Mouse (Mus musculus) midbrain, postnatal 0 days (tissue): Measurements from ENCODE around the gene Csnk1d. TPM values are rescaled to one million over a fixed set of nuclear protein-coding genes. Genes with fewer than 3 reads are reported as not detected.

Experiments used
- ATAC-seq: fragments of 200-750 bp; cut with Nextera tagmentation; 2 replicates; pipeline ENCODE4 v1.8.0; 2017; ENCODE audit warnings: moderate number of reproducible peaks, mild to moderate bottlenecking, moderate TSS enrichment, moderate library complexity; ENCODE audit not compliant: low FRiP score
- DNase-seq: peaks from one replicate; pipeline ENCODE4 v3.0.0-alpha.2; 2015; ENCODE audit warnings: low spot score
- H3K27ac ChIP-seq: fragments of 300-500 bp; sonication (generic); 2 replicates; pipeline ENCODE4 v1.5.1; 2014; ENCODE audit warnings: low read depth, mild to moderate bottlenecking, low read length, mixed read lengths
- H3K27me3 ChIP-seq: fragments of 300-500 bp; sonication (generic); 2 replicates; pipeline ENCODE4 v1.6.1; 2014; ENCODE audit warnings: low read length, control low read depth, mixed read lengths; ENCODE audit not compliant: insufficient read depth
- H3K36me3 ChIP-seq: fragments of 300-500 bp; sonication (generic); 2 replicates; pipeline ENCODE4 v1.6.1; 2014; ENCODE audit warnings: low read length, control low read depth, mixed read lengths; ENCODE audit not compliant: insufficient read depth
- H3K4me1 ChIP-seq: fragments of 300-500 bp; sonication (generic); 2 replicates; pipeline ENCODE4 v1.6.1; 2014; ENCODE audit warnings: mild to moderate bottlenecking, control low read depth, antibody characterized with exemption, low read length, mixed read lengths; ENCODE audit not compliant: insufficient read depth
- H3K4me2 ChIP-seq: fragments of 300-500 bp; sonication (generic); 2 replicates; pipeline ENCODE4 v1.6.1; 2014; ENCODE audit warnings: low read depth, mild to moderate bottlenecking, low read length, mixed read lengths; ENCODE audit not compliant: poor library complexity, severe bottlenecking
- H3K4me3 ChIP-seq: fragments of 300-500 bp; sonication (generic); 2 replicates; pipeline ENCODE4 v1.5.1; 2014; ENCODE audit warnings: low read depth, mild to moderate bottlenecking, low read length, moderate library complexity
- H3K9ac ChIP-seq: fragments of 300-500 bp; sonication (generic); replicated peaks from 2 replicates; pipeline ENCODE4 v1.6.1; 2014; ENCODE audit warnings: mild to moderate bottlenecking, low read length, moderate library complexity, mixed read lengths; ENCODE audit not compliant: poor library complexity, severe bottlenecking
- H3K9me3 ChIP-seq: fragments of 300-500 bp; sonication (generic); 2 replicates; pipeline ENCODE4 v1.6.1; 2016; ENCODE audit warnings: low read length, control low read depth
- CTCF ChIP-seq: IDR thresholded peaks from 2 replicates; pipeline ENCODE4 v1.5.1; 2016; ENCODE audit warnings: antibody characterized with exemption, mild to moderate bottlenecking
- WGBS: fragments of 180-500 bp; shearing (Covaris S2); extraction: QIAGEN DNeasy Blood & Tissue Kit; methylation state at CpG from one replicate; pipeline ENCODE4 v1.1.7; 2014; 5-methylcytosine and 5-hydroxymethylcytosine counted together
- polyA plus RNA-seq: library from polyadenylated mRNA; unstranded; fragments of >200 nt; fragmentation: Nextera tagmentation; extraction: Ambion mirVana; gene quantifications from 2 replicates; pipeline ENCODE4 v1.2.1, GENCODE M21; 2015
- total RNA-seq: library from RNA; depleted of rRNA; stranded (reverse); fragments of >200 nt; gene quantifications from 2 replicates; pipeline ENCODE4 v1.2.3, GENCODE M21; 2014

Csnk1d gene
- total and polyA plus RNA-seq, 2 experiments from 2014 or later, result 115 to 116 TPM

DNA sequence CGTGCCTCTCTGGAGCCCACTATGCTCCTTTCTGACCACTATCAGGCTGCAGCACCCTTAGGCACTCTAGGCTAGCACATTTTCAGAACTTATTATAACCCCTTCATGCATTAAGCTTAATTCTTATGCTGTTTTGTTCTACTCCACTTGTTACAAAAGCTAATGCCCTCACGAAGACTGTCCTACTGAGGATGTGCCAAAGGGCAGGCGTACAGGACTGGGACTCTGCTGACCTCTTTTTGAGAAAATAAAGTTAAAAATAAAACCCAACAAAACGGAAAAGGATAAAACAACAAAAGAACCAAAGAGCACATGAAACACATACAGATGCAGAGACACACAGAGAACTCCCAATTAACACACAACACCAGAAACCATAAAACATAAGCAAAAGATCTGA, 9.5 kb downstream of the Csnk1d start:
- H3K27ac ChIP-seq, result no peak overlapping the region
- no peaks in the 10 kb centered on the region for H3K4me1 ChIP-seq
- no peak overlapping the region for H3K9ac ChIP-seq
- peaks cover 48% of the 10 kb centered on the region for H3K36me3 ChIP-seq
- TF ChIP-seq CTCF, result no peak
- 80% methylated on average over 4 of the region's 4 CpGs for WGBS
- H3K4me2 ChIP-seq, result no peak overlapping the region
- DNase-seq, result no peak
- H3K9me3 ChIP-seq, result no peaks in the 10 kb centered on the region
- no peak overlapping the region for H3K4me3 ChIP-seq
- no peaks in the 10 kb centered on the region for H3K27me3 ChIP-seq
- ATAC-seq, result no peak

DNA sequence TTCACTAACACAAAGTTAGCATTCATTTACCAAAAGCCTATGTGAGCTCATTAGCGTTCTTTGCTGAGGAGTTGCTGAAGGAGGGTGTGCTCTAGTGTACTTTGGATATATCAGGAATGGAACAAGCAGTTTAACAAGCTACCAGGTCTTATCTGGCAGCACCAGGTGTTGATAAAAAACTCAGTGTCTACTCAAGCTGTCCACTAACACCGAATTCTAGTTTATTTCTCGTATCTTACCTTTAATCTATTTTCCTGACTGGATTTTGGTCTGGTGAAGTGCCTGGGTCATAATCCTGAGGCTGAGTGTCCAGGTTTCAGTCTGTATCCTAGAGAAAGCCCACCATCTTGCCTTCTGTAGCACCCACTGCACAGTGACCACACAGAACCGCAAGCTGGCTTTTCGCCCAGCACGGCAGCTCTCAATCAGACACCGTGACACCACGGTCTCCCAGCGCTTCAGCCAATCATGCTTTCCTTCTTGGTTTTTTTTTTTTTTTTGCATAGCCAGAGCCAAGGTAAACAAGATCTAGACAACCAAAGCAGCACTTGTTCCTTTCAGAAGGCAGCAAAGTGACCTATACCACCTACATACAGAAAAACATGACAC, 10.6 kb downstream of the Csnk1d start:
- Histone ChIP-seq H3K27ac (no peak overlapping the region), H3K9ac (no peak overlapping the region), H3K4me1 (no peaks in the 10 kb centered on the region), H3K36me3 (peaks cover 53% of the 10 kb centered on the region), H3K4me3 (no peak overlapping the region), H3K27me3 (no peaks in the 10 kb centered on the region), H3K4me2 (no peak overlapping the region), H3K9me3 (no peaks in the 10 kb centered on the region)
- WGBS, result 83% methylated on average over 9 of the region's 9 CpGs
- ATAC-seq (no peak), DNase-seq (no peak)
- TF ChIP-seq CTCF, result no peak

DNA sequence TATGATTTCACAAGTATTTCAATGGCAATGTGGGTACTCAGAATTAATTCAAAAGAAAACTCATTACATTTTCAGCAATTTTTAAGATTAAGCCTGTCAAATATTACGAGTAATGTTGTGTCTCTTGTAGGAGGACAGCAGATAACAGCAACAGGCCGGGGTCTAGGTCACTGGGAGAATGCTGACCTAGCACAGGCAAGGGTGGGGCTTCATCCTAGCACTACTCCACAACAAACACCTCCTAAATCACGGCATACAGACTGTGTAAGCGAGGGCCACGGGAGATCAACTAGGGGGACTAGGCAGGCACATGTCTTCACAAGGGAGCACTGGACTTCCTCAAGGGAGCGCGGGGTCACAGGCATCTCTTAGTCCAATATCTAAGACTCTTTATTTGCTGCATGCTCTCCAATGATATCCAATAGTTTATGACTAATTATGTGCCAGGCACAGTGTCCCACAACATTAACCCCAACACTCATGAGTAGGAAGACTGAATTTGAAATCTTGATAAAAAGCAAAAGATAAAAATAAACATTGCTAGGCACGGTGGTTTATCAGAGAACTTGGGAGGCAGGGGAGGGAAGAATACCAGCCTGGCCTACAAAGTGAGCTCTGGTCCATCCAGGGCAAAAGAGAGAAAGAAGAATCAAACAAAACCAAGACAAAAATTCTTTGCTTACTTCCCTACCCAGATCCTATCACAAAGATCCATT, 11.3 kb downstream of the Csnk1d start:
- WGBS, result 93% methylated on average over 8 of the region's 8 CpGs
- DNase-seq (no peak), ATAC-seq (no peak)
- Histone ChIP-seq H3K4me3 (no peak overlapping the region), H3K27me3 (no peaks in the 10 kb centered on the region), H3K36me3 (peaks cover 57% of the 10 kb centered on the region), H3K27ac (no peak overlapping the region), H3K4me1 (no peaks in the 10 kb centered on the region), H3K9me3 (no peaks in the 10 kb centered on the region), H3K4me2 (no peak overlapping the region), H3K9ac (no peak overlapping the region)
- no peak for TF ChIP-seq CTCF

DNA sequence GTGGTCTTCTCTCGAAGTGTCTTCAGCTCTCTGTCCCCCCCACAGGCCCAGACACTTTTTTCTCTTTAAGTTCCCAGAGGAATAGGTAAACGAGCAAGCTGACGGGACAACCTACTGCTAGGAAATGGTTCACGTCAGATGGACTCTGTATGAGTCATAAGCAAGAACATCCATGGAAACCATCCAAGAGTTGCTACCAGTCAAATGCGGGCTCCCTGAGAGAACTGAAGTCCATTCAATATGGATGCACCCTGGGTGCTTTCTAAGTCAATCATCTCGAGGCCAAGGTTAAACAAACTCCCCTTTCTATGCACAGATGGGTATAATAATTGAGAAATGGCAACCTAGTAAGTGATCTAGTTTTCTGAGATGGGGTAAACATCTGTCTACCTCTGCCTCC, 17.8 kb downstream of the Csnk1d start:
- WGBS, result 84% methylated on average over 6 of the region's 6 CpGs
- H3K9ac ChIP-seq, result no peak overlapping the region
- peaks cover 75% of the 10 kb centered on the region for H3K36me3 ChIP-seq
- no peak overlapping the region for H3K4me3 ChIP-seq
- no peak for TF ChIP-seq CTCF
- DNase-seq (no peak), ATAC-seq (no peak)
- H3K4me1 ChIP-seq, result no peaks in the 10 kb centered on the region
- H3K27me3 ChIP-seq, result no peaks in the 10 kb centered on the region
- no peaks in the 10 kb centered on the region for H3K9me3 ChIP-seq
- H3K27ac ChIP-seq, result no peak overlapping the region
- H3K4me2 ChIP-seq, result no peak overlapping the region

DNA sequence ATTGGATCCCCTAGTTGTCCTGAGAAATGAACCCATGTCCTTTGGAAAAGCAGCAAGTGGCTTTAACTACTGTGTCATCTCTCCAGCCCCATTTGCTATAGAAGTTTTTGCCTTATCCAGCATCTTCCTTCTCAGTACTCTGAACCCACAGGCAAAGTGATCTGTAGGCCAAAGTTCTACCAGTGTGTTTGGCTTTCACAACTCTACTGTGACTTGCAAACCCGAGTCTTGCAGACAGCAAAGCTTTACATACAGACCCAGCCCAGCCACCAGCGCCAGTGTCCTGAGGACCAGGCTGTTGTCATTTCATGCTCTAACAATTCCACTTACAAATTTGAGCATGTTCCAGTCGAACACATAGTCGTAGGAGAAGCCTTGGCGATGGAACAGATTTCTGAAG, 19.9 kb downstream of the Csnk1d start:
- H3K4me1 ChIP-seq, result no peaks in the 10 kb centered on the region
- no peak overlapping the region for H3K4me3 ChIP-seq
- WGBS, result 94% methylated on average over 5 of the region's 5 CpGs
- no peak overlapping the region for H3K9ac ChIP-seq
- TF ChIP-seq CTCF, result no peak
- H3K27me3 ChIP-seq, result no peaks in the 10 kb centered on the region
- peaks cover 90% of the 10 kb centered on the region for H3K36me3 ChIP-seq
- H3K4me2 ChIP-seq, result no peak overlapping the region
- no peaks in the 10 kb centered on the region for H3K9me3 ChIP-seq
- H3K27ac ChIP-seq, result no peak overlapping the region
- DNase-seq (no peak), ATAC-seq (no peak)

DNA sequence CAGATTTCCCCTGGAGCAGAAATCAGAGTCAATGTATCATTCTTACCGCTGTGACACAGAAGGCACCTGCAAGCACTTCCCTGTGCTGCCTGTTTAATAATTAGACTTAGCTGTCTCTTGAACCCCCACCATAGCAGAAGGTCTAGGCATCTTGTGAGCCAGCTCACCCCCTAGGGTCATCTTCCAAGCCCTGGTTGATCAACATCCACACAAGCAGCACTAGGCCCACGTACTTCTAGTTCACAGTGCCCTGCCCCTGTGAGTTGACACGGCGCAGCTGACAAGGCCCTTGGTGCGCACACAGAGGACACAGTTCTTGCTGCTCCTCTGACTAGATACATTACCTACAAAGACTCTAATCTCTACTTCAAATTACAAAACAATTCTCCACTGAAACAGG, 21.4 kb downstream of the Csnk1d start:
- no peak overlapping the region for H3K4me2 ChIP-seq
- 96% methylated on average over 5 of the region's 5 CpGs for WGBS

More for the DNA sequence above, 21.4 kb downstream of the Csnk1d start:
- TF ChIP-seq CTCF, result no peak
- H3K4me1 ChIP-seq, result no peaks in the 10 kb centered on the region
- DNase-seq (no peak), ATAC-seq (no peak)
- no peaks in the 10 kb centered on the region for H3K27me3 ChIP-seq
- peaks cover 95% of the 10 kb centered on the region for H3K36me3 ChIP-seq
- no peak overlapping the region for H3K9ac ChIP-seq
- H3K4me3 ChIP-seq, result no peak overlapping the region
- H3K9me3 ChIP-seq, result no peaks in the 10 kb centered on the region
- no peak overlapping the region for H3K27ac ChIP-seq
